Mouse (Mus musculus) left cerebral cortex, postnatal 36 days (tissue): Measurements from ENCODE around the gene Ptgis. TPM values are rescaled to one million over a fixed set of nuclear protein-coding genes. Genes with fewer than 3 reads are reported as not detected.

Experiments
- total RNA-seq, 2 experiments: library from RNA; stranded (reverse); gene quantifications; 2 replicates each; pipeline ENCODE4 v1.2.3; 2021

Gene Ptgis
- total RNA-seq, 2 experiments from 2014 or later: 1.6 to 1.8 TPM

Other genes starting within 250 kb of the Ptgis start
- gene Stau1, start 244.3 kb downstream of the Ptgis start, total RNA-seq: 10 to 100 TPM; 62.9 to 70.6 TPM
- 10 to 100 TPM; 26.0 to 39.1 TPM for gene Ddx27, start 225.4 kb downstream of the Ptgis start, total RNA-seq
- 10 to 100 TPM; 69.8 to 73.5 TPM for gene Znfx1, start 177.6 kb downstream of the Ptgis start, total RNA-seq
- gene Kcnb1, start 50.4 kb downstream of the Ptgis start, total RNA-seq: 100 to 1,000 TPM; 217 to 219 TPM
- gene B4galt5, start 108.6 kb upstream of the Ptgis start, total RNA-seq: 10 to 100 TPM; 47.9 to 54.0 TPM
- gene Slc9a8, start 181.1 kb upstream of the Ptgis start, total RNA-seq: 10 to 100 TPM; 25.6 to 35.4 TPM